Mouse (Mus musculus): Measurements from ENCODE around the gene Fam45a.
A peak's percentile ranks its signal among the peaks of the same experiment; 100 is the strongest.
"Not testable (repeated sequence)": the region's sequence is repeated elsewhere in the genome, so short reads cannot be mapped to it uniquely, and the experiment has no call there.

Gene Fam45a

DNA sequence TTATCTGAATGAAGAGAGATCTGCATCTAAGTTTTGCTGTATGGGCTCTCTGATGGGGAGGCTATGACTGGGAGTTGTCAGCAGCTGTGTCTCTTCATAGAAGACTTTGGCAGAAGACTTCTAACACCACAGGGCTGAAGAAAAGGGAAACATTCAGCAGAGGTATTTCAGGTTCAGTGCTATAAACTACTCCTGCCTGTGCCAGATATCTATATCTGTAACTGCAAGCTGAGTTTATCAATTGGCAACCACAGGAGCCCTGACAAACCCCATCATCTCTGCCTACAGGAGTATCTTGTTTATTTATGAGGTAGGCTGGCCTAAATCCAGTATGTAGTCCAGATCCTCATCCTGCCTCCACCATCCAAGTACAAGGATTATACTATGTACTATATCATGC, 31.9 kb downstream of the Fam45a start:
- DNase-seq (ENCODE audit: low spot score in 2 of 2), result no peak

DNA sequence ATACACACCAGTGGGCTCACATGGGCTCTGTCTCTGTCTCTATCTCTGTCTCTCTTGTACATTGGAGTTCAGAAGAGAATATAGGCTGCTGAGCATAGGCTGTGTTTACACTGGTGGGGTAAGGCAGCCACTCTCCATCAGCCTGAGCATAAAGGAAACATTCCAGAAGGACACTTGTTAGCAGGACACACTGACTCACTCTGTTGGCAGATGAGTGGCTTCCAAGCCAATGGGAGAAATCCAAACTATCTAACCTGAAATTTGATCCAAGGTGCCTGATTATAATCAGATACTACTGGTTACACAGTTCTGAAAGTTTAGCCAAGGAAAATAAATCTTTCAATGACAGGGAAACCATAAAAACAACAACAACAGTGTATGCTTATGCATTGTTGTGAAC, 34.3 kb downstream of the Fam45a start:
- no peak for DNase-seq (ENCODE audit: low spot score in 2 of 2)

DNA sequence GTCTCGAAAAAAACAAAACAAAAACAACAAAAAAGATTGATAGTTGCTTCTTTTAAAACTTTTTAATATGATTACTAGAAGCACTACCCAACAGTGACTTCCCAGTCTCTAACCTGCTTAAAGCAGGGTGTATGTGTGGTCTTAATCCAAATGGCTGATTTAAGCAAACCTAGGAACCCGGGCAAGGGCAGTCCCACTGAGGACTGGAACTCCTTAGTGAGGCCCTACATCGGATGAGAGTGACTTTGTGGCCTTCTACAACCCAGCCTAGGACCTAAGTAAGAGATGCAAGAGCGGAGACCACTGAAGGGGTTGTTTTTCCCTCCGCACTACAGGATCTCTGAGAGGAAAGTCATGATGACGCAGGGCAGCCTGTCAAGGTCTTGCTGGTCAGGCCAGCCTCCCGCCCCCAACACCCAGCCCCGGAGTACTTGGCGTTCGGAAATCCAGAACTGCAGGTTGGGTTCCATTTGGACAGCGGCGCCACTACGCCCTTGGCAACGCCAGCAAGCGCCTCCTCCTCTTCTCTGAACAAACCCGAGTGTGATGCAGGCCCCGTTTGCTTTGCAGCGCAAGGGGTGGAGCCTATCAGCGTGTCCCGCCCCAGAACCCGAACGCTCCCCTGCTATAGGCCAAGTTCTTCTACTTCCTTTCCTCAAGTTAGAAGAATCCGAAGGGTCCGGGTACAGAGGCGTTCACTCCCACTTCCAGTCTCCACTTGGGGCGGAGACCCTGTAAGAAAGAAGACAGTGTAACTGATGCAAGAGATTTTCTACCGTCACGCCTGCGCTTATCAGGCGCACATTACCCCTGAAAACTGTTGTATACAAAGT, 49.7 kb downstream of the Fam45a start, which contains the start of gene Sfxn4:
Gene Sfxn4 (minus strand): TSS at position 612 of the 833 bp plus-strand sequence.
- peak; percentile 81 to 95 for DNase-seq (ENCODE audit: low spot score in 2 of 2)

DNA sequence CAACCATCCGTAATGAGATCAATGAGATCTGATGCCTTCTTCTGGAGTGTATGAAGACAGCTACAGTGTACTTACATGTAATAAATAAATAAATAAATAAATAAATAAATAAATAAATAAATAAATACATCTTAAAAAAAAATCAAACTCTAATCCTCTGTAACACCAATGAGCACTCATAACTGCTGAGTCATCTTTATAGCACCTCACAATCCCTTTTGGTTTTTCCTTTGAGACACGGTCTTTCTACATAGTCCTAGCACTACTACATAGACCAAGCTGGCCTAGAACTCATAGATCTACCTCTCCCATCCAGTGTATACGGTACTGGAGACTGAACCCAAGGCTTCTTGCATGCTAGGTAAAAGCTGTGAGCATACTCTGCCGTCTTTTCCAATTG, 54.8 kb downstream of the Fam45a start:
- not testable (repeated sequence) for DNase-seq (ENCODE audit: low spot score in 2 of 2)

DNA sequence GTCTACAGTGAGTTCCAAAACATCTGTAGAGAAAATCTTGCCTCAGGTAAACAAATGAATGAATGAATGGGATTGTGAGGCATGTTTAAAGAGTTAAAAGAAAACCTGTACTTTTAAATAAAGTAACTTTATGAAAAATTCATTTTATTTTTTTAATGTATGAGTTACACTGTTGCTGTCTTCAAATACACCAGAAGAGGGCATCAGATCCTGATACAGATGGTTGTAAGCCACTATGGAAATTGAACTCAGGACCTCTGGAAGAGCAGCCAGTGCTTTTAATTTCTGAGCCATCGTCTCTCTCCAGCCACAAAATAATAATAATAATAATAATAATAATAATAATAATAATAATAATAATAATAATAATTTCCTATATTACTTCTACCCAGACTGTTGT, 59.1 kb downstream of the Fam45a start:
- DNase-seq (ENCODE audit: low spot score in 2 of 2), result no peak

DNA sequence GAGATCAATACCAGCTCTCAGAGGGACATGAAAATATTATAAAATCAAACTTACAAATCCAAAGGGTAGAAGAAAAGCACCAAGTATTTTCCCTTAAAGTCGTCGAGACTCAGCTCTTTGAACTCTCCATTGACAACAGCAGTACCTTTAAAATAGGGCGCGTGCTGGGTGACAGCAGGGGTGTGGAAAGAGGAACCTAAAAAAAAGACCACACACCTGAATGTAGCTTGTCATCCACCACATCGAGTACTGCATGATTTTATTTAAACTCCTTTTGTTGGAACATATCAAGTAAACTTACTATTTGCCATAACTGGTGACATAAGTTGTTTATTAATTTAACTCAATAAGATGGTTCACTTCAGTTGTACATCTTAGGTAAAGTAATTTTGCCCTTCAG, 60.0 kb downstream of the Fam45a start:
- DNase-seq (ENCODE audit: low spot score in 2 of 2), result no peak

DNA sequence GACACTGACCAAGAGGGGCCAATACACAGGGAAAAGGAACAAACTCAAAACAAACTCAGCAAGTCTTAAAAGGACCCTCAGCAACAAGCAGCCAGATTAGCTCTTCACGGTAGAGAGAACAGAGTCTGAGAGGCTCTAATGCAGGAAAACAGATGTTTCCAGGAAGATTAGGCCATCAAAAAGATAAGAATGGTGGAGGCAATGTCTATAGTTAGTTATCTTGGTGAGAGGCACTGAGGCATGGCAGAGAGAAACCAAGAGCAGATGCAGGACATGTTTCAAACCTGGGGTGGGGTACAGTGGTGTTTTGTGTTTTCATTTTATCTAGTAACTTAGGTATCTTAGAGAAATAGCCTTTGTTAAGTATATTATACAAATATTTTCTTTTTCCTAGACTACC, 60.9 kb downstream of the Fam45a start:
- no peak for DNase-seq (ENCODE audit: low spot score in 2 of 2)

DNA sequence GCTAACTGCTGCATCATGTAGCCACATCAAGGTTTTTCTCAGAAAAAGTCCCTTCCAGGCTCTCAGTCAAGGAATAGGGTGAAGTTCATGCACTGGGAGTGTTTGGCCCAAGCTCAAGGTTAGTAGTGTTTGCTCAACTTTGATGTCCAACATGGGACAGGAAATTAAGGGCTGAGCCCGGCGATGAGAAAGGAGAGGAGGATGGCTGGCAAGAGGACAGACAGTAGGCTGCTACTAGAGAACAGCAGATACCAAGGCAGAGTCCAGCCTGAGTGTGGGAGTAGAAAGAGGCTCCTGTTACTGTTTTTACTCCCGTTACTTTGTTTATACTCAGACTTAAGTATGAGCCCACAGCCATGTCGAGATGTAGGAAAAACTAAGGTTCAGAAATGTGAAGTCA, 62.1 kb downstream of the Fam45a start:
- peak in 1 of 2 experiments; percentile 38 for DNase-seq (ENCODE audit: low spot score in 2 of 2)

DNA sequence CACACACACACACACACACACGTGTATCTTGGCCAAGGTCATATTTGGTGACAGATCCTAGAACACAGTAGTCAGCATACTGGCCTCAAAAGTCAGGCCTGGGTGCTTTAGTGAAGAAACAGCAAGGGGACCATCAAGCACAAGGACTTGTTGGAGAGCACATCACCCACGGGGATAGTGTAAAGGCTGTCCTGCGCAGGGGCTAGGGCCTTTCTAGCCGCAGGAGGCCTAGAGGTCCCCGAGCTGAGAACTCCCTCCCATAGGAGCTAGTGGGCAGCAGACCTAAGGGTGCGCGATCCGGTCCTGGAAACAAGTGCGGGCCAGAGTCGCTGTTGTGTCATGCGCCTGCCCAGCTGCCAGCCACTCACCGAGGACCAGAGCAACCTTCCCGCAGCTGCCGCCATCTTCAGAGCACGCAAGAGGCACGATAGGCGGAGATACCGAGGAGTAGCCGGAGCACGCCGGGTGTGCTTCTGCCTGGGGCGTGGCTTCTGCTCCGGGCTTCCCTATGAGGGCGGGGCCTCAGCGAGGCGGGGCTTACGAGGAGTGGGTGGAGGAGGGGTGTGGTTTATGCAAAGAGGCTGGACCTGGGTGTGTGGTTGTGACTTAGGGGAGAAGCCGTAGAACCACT, 62.8 kb downstream of the Fam45a start, which contains the start of gene Prdx3:
Gene Prdx3 (minus strand): TSS at position 493 of the 631 bp plus-strand sequence.
- peak; percentile 91 to 96 for DNase-seq (ENCODE audit: low spot score in 2 of 2)

DNA sequence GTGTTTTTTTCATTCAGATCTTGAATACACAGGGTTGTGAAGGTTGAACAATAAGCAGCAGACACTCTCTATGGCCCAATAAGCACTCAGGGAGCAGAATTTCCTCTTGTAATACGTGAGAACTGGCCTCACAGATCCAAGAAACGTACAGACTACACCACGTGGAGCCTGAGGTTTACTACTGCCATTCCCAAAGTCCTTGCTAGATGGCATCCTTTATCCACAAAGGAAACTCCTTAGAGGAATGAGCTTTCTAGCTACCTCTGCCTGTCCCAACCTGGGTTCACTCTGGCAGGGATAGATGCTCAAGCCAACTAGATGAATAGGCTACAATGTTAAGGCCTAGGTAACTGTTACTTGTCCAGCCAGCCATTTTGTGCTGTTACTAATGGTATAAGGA, 71.7 kb downstream of the Fam45a start:
- peak in 1 of 2 experiments; percentile 68 for DNase-seq (ENCODE audit: low spot score in 2 of 2)
